Mouse (Mus musculus) lung, adult 2 months (tissue): Measurements from ENCODE around the gene Lrfn4.

ENCODE experiments used
- CTCF ChIP-seq: fragments of 200-500 bp; IDR thresholded peaks from 2 replicates; pipeline ENCODE4 v1.5.1; 2011; ENCODE audit warnings: mild to moderate bottlenecking, low read length, control low read depth; ENCODE audit not compliant: insufficient read depth
- POLR2A ChIP-seq: fragments of 200-500 bp; IDR thresholded peaks from 2 replicates; pipeline ENCODE4 v1.6.1; 2011; ENCODE audit warnings: low read depth, mild to moderate bottlenecking, control low read depth, low read length, borderline replicate concordance; ENCODE audit errors: extremely low read depth

- TF ChIP-seq CTCF: no peak
- no peak for TF ChIP-seq POLR2A
Measured at GRCm38 (mm10) chr19:4612181-4612961, 3.1 kb downstream of the Lrfn4 start.
